Mouse (Mus musculus) MEL-GATA-1-ER (cell line): ENCODE data around the gene Wdr1.
"Not testable (repeated sequence)": the region's sequence is repeated elsewhere in the genome, so short reads cannot be mapped to it uniquely, and the experiment has no call there.

ENCODE experiments used
- DNase-seq: peaks from one replicate; pipeline ENCODE4 v3.0.0-alpha.2; 2012; ENCODE audit warnings: low read depth; ENCODE audit errors: extremely low read depth

Gene Wdr1

GRCm38 (mm10) chr5:38563121-38563520 is at the start of gene Wdr1:
Gene Wdr1 (minus strand): TSS chr5:38563221.
- no peak for DNase-seq

- DNase-seq = no peak
These were observed 48.1 kb upstream of the Wdr1 start for GRCm38 (mm10) chr5:38611118-38611517.

GRCm38 (mm10) chr5:38608219-38608618 is 45.2 kb upstream of the Wdr1 start:
- DNase-seq = not testable (repeated sequence)

- no peak for DNase-seq
These were observed 35.8 kb upstream of the Wdr1 start for GRCm38 (mm10) chr5:38598647-38599304.

GRCm38 (mm10) chr5:38588924-38589323 is 25.9 kb upstream of the Wdr1 start:
- DNase-seq = no peak

GRCm38 (mm10) chr5:38585450-38585849 is 22.4 kb upstream of the Wdr1 start:
- no peak for DNase-seq

- no peak for DNase-seq
These were observed 20.0 kb upstream of the Wdr1 start for GRCm38 (mm10) chr5:38583026-38583425.

- DNase-seq = no peak
These were observed 17.7 kb upstream of the Wdr1 start for GRCm38 (mm10) chr5:38580703-38581102.

GRCm38 (mm10) chr5:38570876-38571275 is 7.9 kb upstream of the Wdr1 start:
- DNase-seq = no peak

- DNase-seq = no peak
These were observed 5.6 kb upstream of the Wdr1 start for GRCm38 (mm10) chr5:38568652-38569051.

GRCm38 (mm10) chr5:38564831-38565230 is 1.8 kb upstream of the Wdr1 start:
- DNase-seq = no peak

- DNase-seq = peak; percentile 83
These were observed 1.5 kb downstream of the Wdr1 start for GRCm38 (mm10) chr5:38561426-38562024.

- peak; percentile 71 for DNase-seq
These were observed 2.2 kb downstream of the Wdr1 start for GRCm38 (mm10) chr5:38560586-38561425.

- DNase-seq = no peak
These were observed 4.2 kb downstream of the Wdr1 start for GRCm38 (mm10) chr5:38558831-38559230.

GRCm38 (mm10) chr5:38557811-38558210 is 5.2 kb downstream of the Wdr1 start:
- DNase-seq = no peak

- no peak for DNase-seq
These were observed 6.6 kb downstream of the Wdr1 start for GRCm38 (mm10) chr5:38556406-38556805.

GRCm38 (mm10) chr5:38553953-38554352 is 9.1 kb downstream of the Wdr1 start:
- no peak for DNase-seq

GRCm38 (mm10) chr5:38553491-38553890 is 9.5 kb downstream of the Wdr1 start:
- DNase-seq = no peak

- no peak for DNase-seq
These were observed 10.4 kb downstream of the Wdr1 start for GRCm38 (mm10) chr5:38552615-38553014.

GRCm38 (mm10) chr5:38550221-38550768 is 12.7 kb downstream of the Wdr1 start:
- no peak for DNase-seq

GRCm38 (mm10) chr5:38549461-38549909 is 13.5 kb downstream of the Wdr1 start:
- DNase-seq = no peak

GRCm38 (mm10) chr5:38547375-38547774 is 15.6 kb downstream of the Wdr1 start:
- no peak for DNase-seq
